Mouse (Mus musculus) MEL (cell line): ENCODE measurements at regions not wholly inside any gene's neighbourhood (a gene's known extent, or its start where the extent isn't known, plus 50 kb on each side); places are given as distances from the start of the nearest gene placed in this dataset.

Experiments
- CTCF ChIP-seq, 3 experiments: IDR thresholded peaks in 2 of 3; conservative IDR thresholded peaks in 1 of 3; 2 replicates each; pipeline ENCODE4 v1.5.1; 2011 to 2012; ENCODE audit warnings: low read length in 3 of 3, low read depth in 2 of 3, mild to moderate bottlenecking in 2 of 3, improper control_type of control experiment in 1 of 3, inconsistent platforms in 1 of 3, mixed read lengths in 1 of 3, moderate library complexity in 1 of 3; ENCODE audit not compliant: control insufficient read depth in 1 of 3, insufficient read depth in 1 of 3, poor library complexity in 1 of 3, severe bottlenecking in 1 of 3
- MAX ChIP-seq: IDR thresholded peaks from 2 replicates; pipeline ENCODE4 v1.6.1; 2011; ENCODE audit warnings: low read length, improper control_type of control experiment
- POLR2A ChIP-seq, 2 experiments: IDR thresholded peaks; 2 replicates each; pipeline ENCODE4 v1.6.1; 2011 to 2012; ENCODE audit warnings: low read length in 2 of 2, mild to moderate bottlenecking in 2 of 2, control low read depth in 1 of 2, improper control_type of control experiment in 1 of 2, low read depth in 1 of 2, moderate library complexity in 1 of 2; ENCODE audit not compliant: control insufficient read depth in 1 of 2, insufficient read depth in 1 of 2, poor library complexity in 1 of 2
- POLR2AphosphoS2 ChIP-seq: IDR thresholded peaks from 2 replicates; pipeline ENCODE4 v1.6.1; 2011; ENCODE audit warnings: low read length, improper control_type of control experiment

DNA sequence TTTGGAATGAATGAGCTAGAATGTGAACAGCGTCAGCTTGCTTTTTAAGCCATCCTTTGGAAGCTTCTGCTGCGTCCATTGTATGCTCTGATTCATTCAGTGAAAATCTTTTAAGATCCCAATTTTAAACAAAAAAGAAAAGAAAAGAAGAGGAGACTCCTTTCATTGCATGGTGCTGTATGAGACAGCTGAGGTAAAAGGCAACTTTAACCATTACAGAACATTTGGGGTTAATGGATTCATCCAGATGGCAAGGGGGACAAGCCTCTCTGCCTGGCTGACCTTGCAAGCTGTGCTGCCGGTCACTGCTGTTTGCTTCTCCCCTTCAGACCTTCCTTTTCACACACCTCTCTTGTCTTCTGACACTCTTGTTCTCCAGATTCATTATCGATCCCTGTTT lies 176.0 kb upstream of the Intu start:
- TF ChIP-seq CTCF (IDR thresholded peaks at IDR 0.05 in 2 of 3, conservative IDR thresholded peaks at IDR 0.05 in 1 of 3; ENCODE audit: control insufficient read depth in 1 of 3, insufficient read depth in 1 of 3, low read depth in 2 of 3, low read length in 3 of 3, poor library complexity in 1 of 3, severe bottlenecking in 1 of 3) (no peak), MAX (no peak), POLR2AphosphoS2 (no peak), POLR2A (IDR thresholded peaks at IDR 0.05; ENCODE audit: control insufficient read depth in 1 of 2, insufficient read depth in 1 of 2, low read depth in 1 of 2, low read length in 2 of 2, poor library complexity in 1 of 2) (no peak)
